ENCODE assay signal across 16 mouse cellular contexts in the genomic region with DNA sequence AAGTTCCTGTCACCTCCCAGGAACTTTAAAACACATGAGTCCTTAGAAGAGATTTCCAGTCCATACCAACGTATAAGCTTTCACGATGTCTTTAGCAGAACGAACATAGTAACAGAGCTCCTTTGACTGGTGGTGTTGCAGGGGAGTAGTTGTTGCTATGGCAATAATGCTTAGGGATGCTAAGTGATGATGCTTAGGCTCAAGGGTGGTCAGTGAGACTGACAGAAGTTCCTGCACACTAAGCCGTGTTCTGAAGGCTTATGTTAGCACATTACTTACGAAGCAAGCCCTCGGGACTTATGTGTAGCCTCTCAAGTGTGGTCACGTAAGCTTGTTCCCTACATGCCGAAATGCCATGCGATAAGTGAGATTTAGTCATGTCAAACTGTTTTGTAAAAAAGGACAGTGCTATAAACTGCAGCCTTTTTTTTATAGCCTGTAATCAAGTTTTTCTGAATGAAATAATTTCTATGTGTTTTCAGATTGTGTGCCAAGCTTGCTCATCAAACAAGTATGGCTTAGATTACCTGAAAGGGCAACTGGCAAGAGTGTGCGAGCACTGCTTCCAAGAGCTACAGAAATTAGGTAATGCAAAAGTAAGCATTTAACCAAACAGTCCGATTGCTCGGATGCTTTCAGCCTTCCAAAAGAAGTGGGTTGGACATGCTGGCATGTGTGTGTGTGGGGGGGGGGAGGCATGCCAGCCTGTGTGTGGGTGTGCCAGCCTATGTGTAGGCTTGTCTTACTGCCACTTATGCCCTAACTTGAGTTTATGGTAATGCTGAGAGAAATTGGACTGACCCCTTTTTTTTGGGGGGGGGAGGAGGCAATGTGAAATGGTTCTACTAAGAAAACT.
"Had no signal": no experiment of that assay in that cellular context is flagged by ENCODE, and none has a peak within 500 bp of the region (broad histone marks: within the 10 kb centered on the region; RNA-seq: fewer than 3 reads in every experiment).

No protein-coding gene starts in this region.

- ATAC-seq: hindbrain, postnatal 0 days; liver, postnatal 0 days; midbrain, embryonic 16.5 days had no signal

- H3K27me3 ChIP-seq: liver, embryonic 13.5 days; lung, embryonic 15.5 days; midbrain, embryonic 12.5 days; neural tube, embryonic 13.5 days had no signal

- H3K4me2 ChIP-seq: liver, embryonic 13.5 days; lung, embryonic 15.5 days; midbrain, embryonic 12.5 days; neural tube, embryonic 13.5 days had no signal

- H3K4me3 ChIP-seq: limb, embryonic 10.5 days; liver, embryonic 13.5 days; lung, embryonic 15.5 days; midbrain, embryonic 12.5 days; neural tube, embryonic 13.5 days had no signal

- H3K9me3 ChIP-seq: limb, embryonic 10.5 days; liver, embryonic 13.5 days; lung, embryonic 15.5 days; midbrain, embryonic 12.5 days; neural tube, embryonic 13.5 days had no signal

- H3K27ac ChIP-seq: hindbrain, postnatal 0 days; limb, embryonic 10.5 days; liver, embryonic 13.5 days; lung, embryonic 15.5 days; midbrain, embryonic 12.5 days; neural tube, embryonic 13.5 days; stomach, postnatal 0 days had no signal

- H3K9ac ChIP-seq: liver, embryonic 13.5 days; liver, postnatal 0 days; lung, embryonic 15.5 days; midbrain, embryonic 12.5 days; neural tube, embryonic 13.5 days had no signal

- H3K4me1 ChIP-seq: limb, embryonic 10.5 days; liver, embryonic 13.5 days had no signal

- DNase-seq: kidney, adult 11 months; kidney, adult 9 months; kidney, postnatal 10 days; kidney, postnatal 4 days; liver, embryonic 13.5 days; liver, postnatal 0 days; lung, postnatal 14 days; thymus, adult 18-20 months; thymus, postnatal 14 days had no signal
